Mouse (Mus musculus) neural tube, embryonic 12.5 days (tissue): ENCODE data around the gene Akain1. TPM values are rescaled to one million over a fixed set of nuclear protein-coding genes. Genes with fewer than 3 reads are reported as not detected.

ENCODE experiments used
- ATAC-seq: fragments of 200-750 bp; cut with Nextera tagmentation; 2 replicates; pipeline ENCODE4 v1.8.0; 2017; ENCODE audit warnings: low read depth, mild to moderate bottlenecking, moderate TSS enrichment, moderate library complexity; ENCODE audit not compliant: low FRiP score
- H3K27ac ChIP-seq: fragments of 300-500 bp; sonication (generic); 2 replicates; pipeline ENCODE4 v1.5.1; 2016
- H3K27me3 ChIP-seq: fragments of 300-500 bp; sonication (generic); replicated peaks from 2 replicates; pipeline ENCODE4 v1.6.1; 2016; ENCODE audit warnings: mild to moderate bottlenecking
- H3K36me3 ChIP-seq: fragments of 300-500 bp; sonication (generic); 2 replicates; pipeline ENCODE4 v1.6.1; 2016; ENCODE audit warnings: mild to moderate bottlenecking
- H3K4me1 ChIP-seq: fragments of 300-500 bp; sonication (generic); 2 replicates; pipeline ENCODE4 v1.6.1; 2016
- H3K4me2 ChIP-seq: fragments of 300-500 bp; sonication (generic); replicated peaks from 2 replicates; pipeline ENCODE4 v1.6.1; 2016; ENCODE audit warnings: mild to moderate bottlenecking
- H3K4me3 ChIP-seq: fragments of 300-500 bp; sonication (generic); 2 replicates; pipeline ENCODE4 v1.5.1; 2016
- H3K9ac ChIP-seq: fragments of 300-500 bp; sonication (generic); 2 replicates; pipeline ENCODE4 v1.6.1; 2016; ENCODE audit warnings: mild to moderate bottlenecking
- H3K9me3 ChIP-seq: fragments of 300-500 bp; sonication (generic); 2 replicates; pipeline ENCODE4 v1.6.1; 2016; ENCODE audit warnings: mild to moderate bottlenecking
- WGBS: fragments of 180-500 bp; shearing (Covaris S2); methylation state at CpG from one replicate; pipeline ENCODE4 v1.1.7; 2016; 5-methylcytosine and 5-hydroxymethylcytosine counted together
- polyA plus RNA-seq: library from polyadenylated mRNA; unstranded; fragments of >200 nt; fragmentation: Nextera tagmentation; extraction: Ambion mirVana; gene quantifications from 2 replicates; pipeline ENCODE4 v1.2.1, GENCODE M21; 2016

The Akain1 gene
- polyA plus RNA-seq, 1 experiment from 2014 or later = 0.89 TPM

DNA sequence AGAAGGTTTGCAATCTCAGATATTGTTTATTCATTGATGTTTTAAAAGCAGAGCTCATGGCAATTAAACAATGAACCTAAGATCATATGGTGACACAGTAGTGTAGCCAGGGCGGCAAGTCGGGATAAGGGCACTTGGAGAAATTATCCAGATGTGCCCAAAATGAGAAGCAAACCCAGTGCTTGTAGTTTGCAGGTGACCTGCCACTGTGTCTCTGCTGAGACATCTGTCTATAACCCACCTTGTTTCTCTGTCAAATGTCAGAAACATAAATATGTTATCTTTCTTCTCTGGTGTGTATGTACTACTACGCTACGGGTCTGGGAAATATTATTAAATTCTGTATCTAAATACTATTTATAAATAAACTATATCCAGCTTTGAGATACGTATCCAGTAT, 49.7 kb downstream of the Akain1 start:
- WGBS = 93% methylated on average over 5 of the region's 5 CpGs
- Histone ChIP-seq H3K27me3 (no peaks in the 10 kb centered on the region), H3K9me3 (no peaks in the 10 kb centered on the region), H3K4me2 (no peak overlapping the region), H3K36me3 (no peaks in the 10 kb centered on the region), H3K27ac (no peak overlapping the region), H3K4me1 (no peaks in the 10 kb centered on the region), H3K4me3 (no peak overlapping the region), H3K9ac (no peak overlapping the region)
- ATAC-seq = no peak

GRCm38 (mm10) chr17:69492368-69492767, 53.2 kb downstream of the Akain1 start:
- no peak for ATAC-seq
- 64% methylated on average over 6 of the region's 6 CpGs for WGBS
- no peaks in the 10 kb centered on the region for H3K4me1 ChIP-seq

GRCm38 (mm10) chr17:69495531-69495930, 56.4 kb downstream of the Akain1 start:
- Histone ChIP-seq H3K4me1 (no peaks in the 10 kb centered on the region), H3K4me3 (no peak overlapping the region), H3K9ac (no peak overlapping the region), H3K27me3 (no peaks in the 10 kb centered on the region), H3K9me3 (no peaks in the 10 kb centered on the region), H3K36me3 (no peaks in the 10 kb centered on the region), H3K27ac (no peak overlapping the region), H3K4me2 (no peak overlapping the region)
- 51% methylated on average over 2 of the region's 2 CpGs for WGBS
- ATAC-seq = no peak

More at GRCm38 (mm10) chr17:69492368-69492767, 53.2 kb downstream of the Akain1 start:
- Histone ChIP-seq H3K27ac (no peak overlapping the region), H3K36me3 (no peaks in the 10 kb centered on the region), H3K9ac (no peak overlapping the region), H3K27me3 (no peaks in the 10 kb centered on the region), H3K4me2 (no peak overlapping the region), H3K9me3 (no peaks in the 10 kb centered on the region), H3K4me3 (no peak overlapping the region)

DNA sequence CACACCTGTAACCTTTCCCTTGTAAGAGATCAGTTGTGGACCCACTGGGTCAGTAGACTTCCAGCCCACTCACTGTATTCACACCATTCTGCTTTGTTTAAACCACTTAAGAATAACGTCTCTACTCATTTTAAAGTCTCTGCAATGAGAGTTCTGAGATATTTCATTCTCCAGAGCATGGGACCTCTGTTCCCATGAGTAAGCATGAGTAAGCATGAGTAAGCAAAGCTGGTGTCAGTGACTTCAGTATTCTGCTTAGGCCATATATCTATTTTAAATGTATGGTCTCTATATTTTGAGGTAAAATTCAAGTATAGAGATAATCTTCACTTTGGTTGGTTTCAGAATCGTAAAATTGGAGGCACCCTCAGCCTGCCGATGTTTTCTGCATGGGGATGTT, 57.0 kb downstream of the Akain1 start:
- H3K27me3 ChIP-seq = no peaks in the 10 kb centered on the region
- no peak overlapping the region for H3K4me2 ChIP-seq
- no peaks in the 10 kb centered on the region for H3K4me1 ChIP-seq
- H3K27ac ChIP-seq = no peak overlapping the region
- WGBS = 76% methylated on average over 3 of the region's 3 CpGs
- no peak for ATAC-seq
- no peaks in the 10 kb centered on the region for H3K36me3 ChIP-seq
- H3K9me3 ChIP-seq = no peaks in the 10 kb centered on the region
- no peak overlapping the region for H3K4me3 ChIP-seq
- H3K9ac ChIP-seq = no peak overlapping the region

- ATAC-seq = no peak
- 87% methylated on average over 4 of the region's 4 CpGs for WGBS
- Histone ChIP-seq H3K9ac (no peak overlapping the region), H3K4me2 (no peak overlapping the region), H3K36me3 (no peaks in the 10 kb centered on the region), H3K27ac (no peak overlapping the region), H3K4me3 (no peak overlapping the region), H3K27me3 (no peaks in the 10 kb centered on the region), H3K9me3 (no peaks in the 10 kb centered on the region), H3K4me1 (no peaks in the 10 kb centered on the region)
Measured at GRCm38 (mm10) chr17:69497315-69497714, 58.2 kb downstream of the Akain1 start.

- Histone ChIP-seq H3K9ac (no peak overlapping the region), H3K4me2 (no peak overlapping the region), H3K9me3 (no peaks in the 10 kb centered on the region), H3K36me3 (no peaks in the 10 kb centered on the region), H3K27me3 (no peaks in the 10 kb centered on the region), H3K27ac (no peak overlapping the region), H3K4me3 (no peak overlapping the region), H3K4me1 (no peaks in the 10 kb centered on the region)
- no peak for ATAC-seq
- 58% methylated on average over 2 of the region's 2 CpGs for WGBS
Measured at GRCm38 (mm10) chr17:69498913-69499312, 59.8 kb downstream of the Akain1 start.

- Histone ChIP-seq H3K27ac (no peak overlapping the region), H3K4me3 (no peak overlapping the region), H3K4me1 (no peaks in the 10 kb centered on the region), H3K9me3 (no peaks in the 10 kb centered on the region), H3K36me3 (no peaks in the 10 kb centered on the region), H3K9ac (no peak overlapping the region), H3K4me2 (no peak overlapping the region), H3K27me3 (no peaks in the 10 kb centered on the region)
- 38% methylated on average over 6 of the region's 6 CpGs for WGBS
- ATAC-seq = no peak
Measured at GRCm38 (mm10) chr17:69499441-69499840, 60.3 kb downstream of the Akain1 start.

- Histone ChIP-seq H3K9ac (no peak overlapping the region), H3K4me3 (no peak overlapping the region), H3K27me3 (no peaks in the 10 kb centered on the region), H3K4me2 (no peak overlapping the region), H3K36me3 (no peaks in the 10 kb centered on the region), H3K4me1 (no peaks in the 10 kb centered on the region), H3K9me3 (no peaks in the 10 kb centered on the region), H3K27ac (no peak overlapping the region)
- ATAC-seq = no peak
- 53% methylated on average over 3 of the region's 3 CpGs for WGBS
Measured at GRCm38 (mm10) chr17:69506070-69506469, 66.9 kb downstream of the Akain1 start.

GRCm38 (mm10) chr17:69516344-69516907, 77.3 kb downstream of the Akain1 start:
- H3K9ac ChIP-seq = no peak overlapping the region
- WGBS = 87% methylated on average over 4 of the region's 4 CpGs
- H3K4me1 ChIP-seq = no peaks in the 10 kb centered on the region
- H3K9me3 ChIP-seq = no peaks in the 10 kb centered on the region
- H3K4me3 ChIP-seq = no peak overlapping the region
- no peak overlapping the region for H3K27ac ChIP-seq
- no peaks in the 10 kb centered on the region for H3K27me3 ChIP-seq
- H3K4me2 ChIP-seq = no peak overlapping the region
- H3K36me3 ChIP-seq = no peaks in the 10 kb centered on the region
- ATAC-seq = no peak

DNA sequence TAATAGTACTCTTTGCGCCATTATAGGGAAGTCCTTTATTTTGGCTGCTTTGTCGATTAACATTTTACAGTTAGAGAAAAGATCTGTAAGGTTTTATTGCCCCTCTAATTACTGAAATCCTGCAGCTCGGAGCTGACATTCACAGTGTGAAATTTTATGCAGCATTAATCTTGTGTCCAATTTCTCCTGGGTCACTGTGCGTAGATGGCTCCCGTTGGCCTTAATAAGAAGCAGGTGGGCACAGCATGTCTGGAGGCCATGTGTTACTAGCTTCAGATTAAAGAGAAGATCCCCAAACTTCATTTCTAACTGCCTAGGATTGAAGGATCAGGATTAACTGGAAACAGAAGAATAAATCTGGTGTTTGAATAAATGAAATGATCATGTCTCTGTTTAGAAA, 92.3 kb downstream of the Akain1 start:
- Histone ChIP-seq H3K9me3 (no peaks in the 10 kb centered on the region), H3K27ac (no peak overlapping the region), H3K4me1 (no peaks in the 10 kb centered on the region), H3K36me3 (no peaks in the 10 kb centered on the region), H3K4me2 (no peak overlapping the region), H3K27me3 (no peaks in the 10 kb centered on the region), H3K9ac (no peak overlapping the region), H3K4me3 (no peak overlapping the region)
- ATAC-seq = peak; percentile 56; the same call in 1 of the 2 replicates
- WGBS = 18% methylated on average over 5 of the region's 5 CpGs

Other genes with a start within 250 kb of the Akain1 start
- gene Zbtb14, start 56.3 kb upstream of the Akain1 start, polyA plus RNA-seq = 29.5 and 29.8 TPM in 2 replicates